Mouse (Mus musculus): ENCODE data around the gene Zbtb11. TPM values are rescaled to one million over a fixed set of nuclear protein-coding genes. Genes with fewer than 3 reads are reported as not detected.

Zbtb11 gene
- total and polyA plus RNA-seq, 3 experiments = 12.5 to 19.0 TPM; not detected in 1

- peak; percentile 37; the same call in 1 of the 2 replicates for TF ChIP-seq MAZ (IDR thresholded peaks at IDR 0.05; ENCODE audit: low read depth, low read length)
- TF ChIP-seq GABPA (IDR thresholded peaks at IDR 0.05; ENCODE audit: low read depth, low read length) = no peak
- TF ChIP-seq GATA1 (IDR thresholded peaks at IDR 0.05; ENCODE audit: low read depth, low read length) = no peak
- no peak for TF ChIP-seq MYB (IDR thresholded peaks at IDR 0.05; ENCODE audit: low read depth, low read length)
- peak; percentile 93 to 97 for TF ChIP-seq POLR2A (IDR thresholded peaks at IDR 0.05; ENCODE audit: control insufficient read depth in 1 of 2, insufficient read depth in 1 of 2, low read depth in 1 of 2, low read length in 2 of 2, poor library complexity in 1 of 2)
- peak; percentile 81; the same call in 1 of the 2 replicates for TF ChIP-seq UBTF (IDR thresholded peaks at IDR 0.05; ENCODE audit: borderline replicate concordance, insufficient read depth, low read depth, low read length)
- peak in 1 of 2 experiments; percentile 8; a peak in 1 of 4 replicates for TF ChIP-seq EP300 (IDR thresholded peaks at IDR 0.05; ENCODE audit: low read depth in 1 of 2, low read length in 2 of 2)
Measured at GRCm38 (mm10) chr16:56029661-56030082, 56.0 kb downstream of the Zbtb11 start, which contains the start of gene Pcnp (continued).

DNA sequence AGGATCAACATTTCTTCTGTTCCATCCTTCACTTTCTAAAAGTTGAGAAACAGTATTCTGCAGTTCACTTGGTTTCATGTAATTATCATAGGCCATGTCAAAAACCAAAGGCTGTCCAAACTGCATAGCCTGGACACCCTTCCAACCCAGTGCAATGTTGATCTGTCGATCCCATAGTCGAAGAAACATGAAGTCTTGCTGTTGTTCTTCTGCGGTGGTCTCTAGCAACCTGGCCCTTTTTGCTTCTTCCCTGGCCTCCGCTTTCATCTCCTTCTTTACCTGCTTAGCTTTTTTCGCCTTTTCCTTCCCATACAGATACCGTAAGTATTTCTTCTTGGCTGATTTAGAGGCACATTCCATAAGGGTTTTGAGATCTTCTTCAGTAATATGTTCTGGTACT, 60.9 kb downstream of the Zbtb11 start:
- H3K79me2 ChIP-seq (ENCODE audit: control insufficient read depth, insufficient read depth, low read length, poor library complexity) = peaks cover 39% of the 10 kb centered on the region
- no peak overlapping the region for H3K9ac ChIP-seq (ENCODE audit: control insufficient read depth, low read depth, low read length, poor library complexity, severe bottlenecking)
- no peak for DNase-seq (ENCODE audit: low read depth, low spot score)
- no peak overlapping the region for H3K4me3 ChIP-seq (ENCODE audit: control insufficient read depth in 1 of 2, insufficient read depth in 1 of 2, low read depth in 2 of 2, low read length in 2 of 2)
- no peaks in the 10 kb centered on the region for H3K27me3 ChIP-seq (ENCODE audit: control insufficient read depth in 1 of 2, insufficient read depth in 2 of 2, low read length in 2 of 2)
- H3K4me1 ChIP-seq (ENCODE audit: control insufficient read depth in 1 of 2, insufficient read depth in 2 of 2, low read length in 2 of 2) = peaks cover 0 to 6% of the 10 kb centered on the region in 2 experiments; a peak in 1 of 4 replicates
- no peak overlapping the region for H3K27ac ChIP-seq (ENCODE audit: control insufficient read depth, low read depth, low read length)
- TF ChIP-seq GABPA (IDR thresholded peaks at IDR 0.05; ENCODE audit: low read depth, low read length) (no peak), SIN3A (IDR thresholded peaks at IDR 0.05; ENCODE audit: low read length) (no peak), ETS1 (IDR thresholded peaks at IDR 0.05; ENCODE audit: low read depth, low read length) (no peak), CTCF (IDR thresholded peaks at IDR 0.05 in 2 of 3, conservative IDR thresholded peaks at IDR 0.05 in 1 of 3; ENCODE audit: control insufficient read depth in 1 of 3, insufficient read depth in 1 of 3, low read depth in 2 of 3, low read length in 3 of 3, poor library complexity in 1 of 3, severe bottlenecking in 1 of 3) (no peak), MAZ (IDR thresholded peaks at IDR 0.05; ENCODE audit: low read depth, low read length) (no peak), ELF1 (IDR thresholded peaks at IDR 0.05; ENCODE audit: low read depth, low read length) (no peak), MYC (IDR thresholded peaks at IDR 0.05; ENCODE audit: low read depth, low read length) (no peak), ZNF384 (IDR thresholded peaks at IDR 0.05; ENCODE audit: low read depth, low read length) (no peak), MEF2A (IDR thresholded peaks at IDR 0.05; ENCODE audit: extremely low read depth, insufficient replicate concordance, low read depth, low read length, poor library complexity, severe bottlenecking) (no peak), MYB (IDR thresholded peaks at IDR 0.05; ENCODE audit: low read depth, low read length) (no peak), RAD21 (IDR thresholded peaks at IDR 0.05; ENCODE audit: low read depth, low read length) (no peak)
- H3K36me3 ChIP-seq (ENCODE audit: control insufficient read depth in 1 of 2, insufficient read depth in 2 of 2, low read length in 2 of 2) = peaks cover 14 to 36% of the 10 kb centered on the region in 2 experiments
- H3K9me3 ChIP-seq (replicated peaks; ENCODE audit: insufficient read depth, low read length) = no peaks in the 10 kb centered on the region

GRCm38 (mm10) chr16:56036501-56036900, 62.8 kb downstream of the Zbtb11 start:
- H3K4me1 ChIP-seq (ENCODE audit: control insufficient read depth in 1 of 2, insufficient read depth in 2 of 2, low read length in 2 of 2) = peaks cover 0 to 6% of the 10 kb centered on the region in 2 experiments; a peak in 1 of 4 replicates
- H3K36me3 ChIP-seq (ENCODE audit: control insufficient read depth in 1 of 2, insufficient read depth in 2 of 2, low read length in 2 of 2) = peaks cover 14 to 28% of the 10 kb centered on the region in 2 experiments
- peak overlapping the region; percentile 96 for H3K9ac ChIP-seq (ENCODE audit: control insufficient read depth, low read depth, low read length, poor library complexity, severe bottlenecking)
- peaks cover 32% of the 10 kb centered on the region for H3K79me2 ChIP-seq (ENCODE audit: control insufficient read depth, insufficient read depth, low read length, poor library complexity)
- H3K4me3 ChIP-seq (ENCODE audit: control insufficient read depth in 1 of 2, insufficient read depth in 1 of 2, low read depth in 2 of 2, low read length in 2 of 2) = peak overlapping the region; percentile 93 to 95
- H3K27me3 ChIP-seq (ENCODE audit: control insufficient read depth in 1 of 2, insufficient read depth in 2 of 2, low read length in 2 of 2) = no peaks in the 10 kb centered on the region
- TF ChIP-seq USF2 (IDR thresholded peaks at IDR 0.05; ENCODE audit: borderline replicate concordance in 1 of 2, insufficient read depth in 1 of 2, low read depth in 1 of 2, low read length in 2 of 2) = no peak
- no peak for TF ChIP-seq CHD1 (IDR thresholded peaks at IDR 0.05; ENCODE audit: low read depth, low read length)
- TF ChIP-seq RAD21 (IDR thresholded peaks at IDR 0.05; ENCODE audit: low read depth, low read length) = no peak
- no peak for TF ChIP-seq NELFE (IDR thresholded peaks at IDR 0.05; ENCODE audit: low read depth, low read length)
- TF ChIP-seq MAZ (IDR thresholded peaks at IDR 0.05; ENCODE audit: low read depth, low read length) = no peak
- no peak for TF ChIP-seq MYB (IDR thresholded peaks at IDR 0.05; ENCODE audit: low read depth, low read length)
- TF ChIP-seq E2F4 (IDR thresholded peaks at IDR 0.05; ENCODE audit: borderline replicate concordance, low read depth, low read length) = no peak
- TF ChIP-seq MXI1 (IDR thresholded peaks at IDR 0.05; ENCODE audit: low read depth, low read length) = no peak; the same call in 1 of the 2 replicates
- no peak for TF ChIP-seq ETS1 (IDR thresholded peaks at IDR 0.05; ENCODE audit: low read depth, low read length)
- no peak for TF ChIP-seq RCOR1 (IDR thresholded peaks at IDR 0.05; ENCODE audit: low read depth, low read length)
- no peak for TF ChIP-seq CTCF (IDR thresholded peaks at IDR 0.05 in 2 of 3, conservative IDR thresholded peaks at IDR 0.05 in 1 of 3; ENCODE audit: control insufficient read depth in 1 of 3, insufficient read depth in 1 of 3, low read depth in 2 of 3, low read length in 3 of 3, poor library complexity in 1 of 3, severe bottlenecking in 1 of 3)
- TF ChIP-seq POLR2AphosphoS5 (IDR thresholded peaks at IDR 0.05; ENCODE audit: borderline replicate concordance, low read depth, low read length) = no peak
- no peak for TF ChIP-seq KAT2A (conservative IDR thresholded peaks at IDR 0.05; ENCODE audit: low read depth, low read length)
- no peak for TF ChIP-seq MAFK (IDR thresholded peaks at IDR 0.05; ENCODE audit: borderline replicate concordance, low read depth, low read length)
- TF ChIP-seq HCFC1 (IDR thresholded peaks at IDR 0.05; ENCODE audit: low read depth, low read length) = no peak
- no peak overlapping the region for H3K27ac ChIP-seq (ENCODE audit: control insufficient read depth, low read depth, low read length)
- DNase-seq (ENCODE audit: low read depth, low spot score) = peak; percentile 59
- no peaks in the 10 kb centered on the region for H3K9me3 ChIP-seq (replicated peaks; ENCODE audit: insufficient read depth, low read length)

All from MEL (cell line).